Mouse (Mus musculus) hindbrain, embryonic 10.5 days (tissue): ENCODE results near the gene Slc9a7. TPM values are rescaled to one million over a fixed set of nuclear protein-coding genes. Genes with fewer than 3 reads are reported as not detected.

Source experiments
- DNase-seq: peaks from one replicate; pipeline ENCODE4 v3.0.0-alpha.2; 2017; ENCODE audit warnings: low spot score
- H3K27ac ChIP-seq: fragments of 300-500 bp; sonication (generic); 2 replicates; pipeline ENCODE4 v1.5.1; 2016; ENCODE audit warnings: mild to moderate bottlenecking, moderate library complexity
- H3K27me3 ChIP-seq: fragments of 300-500 bp; sonication (generic); 2 replicates; pipeline ENCODE4 v1.6.1; 2016; ENCODE audit warnings: mild to moderate bottlenecking; ENCODE audit not compliant: poor library complexity, insufficient read depth, severe bottlenecking
- H3K36me3 ChIP-seq: fragments of 300-500 bp; sonication (generic); 2 replicates; pipeline ENCODE4 v1.6.1; 2016; ENCODE audit warnings: mild to moderate bottlenecking, moderate library complexity
- H3K4me1 ChIP-seq: fragments of 300-500 bp; sonication (generic); replicated peaks from 2 replicates; pipeline ENCODE4 v1.6.1; 2016; ENCODE audit warnings: mild to moderate bottlenecking
- H3K4me3 ChIP-seq: fragments of 300-500 bp; sonication (generic); 2 replicates; pipeline ENCODE4 v1.5.1; 2016; ENCODE audit warnings: mild to moderate bottlenecking, moderate library complexity
- H3K9me3 ChIP-seq: fragments of 300-500 bp; sonication (generic); 2 replicates; pipeline ENCODE4 v1.6.1; 2016; ENCODE audit warnings: mild to moderate bottlenecking, moderate library complexity
- WGBS: fragments of 180-500 bp; shearing (Covaris S2); methylation state at CpG from one replicate; pipeline ENCODE4 v1.1.7; 2016; 5-methylcytosine and 5-hydroxymethylcytosine counted together
- polyA plus RNA-seq: library from polyadenylated mRNA; unstranded; fragments of >200 nt; fragmentation: Nextera tagmentation; extraction: Ambion mirVana; gene quantifications from 2 replicates; pipeline ENCODE4 v1.2.1, GENCODE M21; 2016

Gene Slc9a7
- polyA plus RNA-seq, 1 experiment from 2014 or later, result 1.0 TPM

DNA sequence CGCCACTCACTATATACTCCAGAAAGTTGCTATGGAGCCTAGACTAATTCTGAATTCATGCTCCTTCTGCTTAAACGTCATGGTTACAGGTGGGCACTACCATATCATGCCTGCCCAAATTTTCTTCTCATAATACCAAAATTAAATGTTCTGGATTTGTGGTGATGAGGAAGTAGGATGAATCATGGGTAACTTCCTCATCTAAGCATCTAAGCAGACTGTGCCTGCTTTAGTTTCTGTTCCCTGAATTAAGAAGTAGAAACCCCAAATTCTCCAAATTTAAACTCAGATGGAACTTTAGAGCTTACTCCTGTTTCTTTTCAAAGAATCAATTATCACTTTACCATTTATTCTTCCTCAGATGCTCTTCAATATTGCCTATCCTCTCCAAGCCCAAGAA is 173.9 kb downstream of the Slc9a7 start:
- 75% methylated on average over 2 of the region's 2 CpGs for WGBS
- Histone ChIP-seq H3K36me3 (no peaks in the 10 kb centered on the region), H3K27ac (no peak overlapping the region), H3K4me1 (no peaks in the 10 kb centered on the region), H3K9me3 (no peaks in the 10 kb centered on the region), H3K4me3 (no peak overlapping the region), H3K27me3 (no peaks in the 10 kb centered on the region)
- DNase-seq, result no peak

DNA sequence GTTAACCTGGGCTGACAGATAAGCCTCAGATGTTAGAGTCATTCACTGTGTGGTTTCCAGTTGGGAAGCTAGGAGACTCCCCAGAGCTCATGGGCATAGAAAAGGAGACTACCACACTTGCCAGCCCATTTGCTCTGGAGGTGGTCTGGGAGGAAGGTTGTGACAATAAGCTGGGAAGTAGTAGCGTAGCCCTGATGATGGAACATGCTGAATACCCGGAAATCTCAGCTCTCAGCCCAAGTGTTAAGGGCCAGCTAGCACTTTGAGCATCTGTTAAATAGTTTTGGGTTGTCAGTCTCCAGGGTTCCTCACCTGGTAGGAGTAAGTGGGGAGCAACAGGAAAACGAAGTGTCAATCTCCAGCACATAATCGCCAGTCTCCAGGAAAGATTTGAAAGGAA is 221.4 kb downstream of the Slc9a7 start:
- H3K27ac ChIP-seq, result no peak overlapping the region
- WGBS, result 47% methylated on average over 4 of the region's 4 CpGs
- H3K4me1 ChIP-seq, result no peaks in the 10 kb centered on the region
- no peak for DNase-seq
- H3K27me3 ChIP-seq, result no peaks in the 10 kb centered on the region
- no peaks in the 10 kb centered on the region for H3K9me3 ChIP-seq
- no peak overlapping the region for H3K4me3 ChIP-seq
- H3K36me3 ChIP-seq, result no peaks in the 10 kb centered on the region

- H3K4me3 ChIP-seq, result no peak overlapping the region
- no peak overlapping the region for H3K27ac ChIP-seq
- H3K36me3 ChIP-seq, result no peaks in the 10 kb centered on the region
- H3K27me3 ChIP-seq, result peaks cover 1% of the 10 kb centered on the region; the same call in 1 of the 2 replicates
- H3K4me1 ChIP-seq, result no peaks in the 10 kb centered on the region
- H3K9me3 ChIP-seq, result no peaks in the 10 kb centered on the region
- DNase-seq, result no peak
These were observed 225.0 kb downstream of the Slc9a7 start for GRCm38 (mm10) chrX:20066636-20067035.

DNA sequence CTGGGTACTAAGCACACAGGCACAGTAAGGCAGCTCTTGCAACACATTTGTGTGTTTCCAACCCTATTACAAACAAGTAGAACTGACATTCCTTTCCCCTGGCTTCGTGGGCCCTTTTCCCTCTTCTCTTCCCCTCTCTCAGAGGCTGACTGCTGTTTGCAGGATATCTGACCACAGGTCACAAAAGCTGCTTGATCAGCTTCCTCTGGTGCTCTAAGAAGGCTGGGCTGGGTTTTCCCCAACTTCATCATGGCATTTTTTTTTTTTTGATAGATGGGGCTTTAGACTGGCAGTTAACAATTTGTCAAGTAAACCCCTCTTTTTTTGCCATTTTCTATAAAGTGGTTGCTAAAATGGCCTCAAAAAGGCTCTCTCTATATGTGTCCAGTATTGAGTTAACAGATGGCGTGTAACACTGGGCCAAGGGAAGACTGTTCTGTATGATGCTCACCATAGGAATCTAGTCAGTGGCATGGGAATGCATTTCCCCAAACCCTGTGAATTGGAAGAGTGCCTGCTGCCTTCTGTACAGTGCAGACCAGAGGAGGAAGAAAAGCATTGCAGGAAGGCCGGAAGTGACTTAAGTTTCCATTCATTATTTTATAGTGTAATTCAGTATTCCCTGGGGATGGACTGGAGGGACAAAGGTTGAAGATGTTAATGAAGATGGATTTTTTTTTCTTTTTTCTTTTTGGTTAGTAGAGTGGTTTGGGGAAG is 229.7 kb downstream of the Slc9a7 start:
- no peaks in the 10 kb centered on the region for H3K36me3 ChIP-seq
- no peak overlapping the region for H3K27ac ChIP-seq
- peaks cover 21% of the 10 kb centered on the region for H3K27me3 ChIP-seq
- WGBS, result 65% methylated on average over 3 of the region's 3 CpGs
- DNase-seq, result no peak
- H3K4me3 ChIP-seq, result no peak overlapping the region
- peaks cover 13% of the 10 kb centered on the region; the same call in 1 of the 2 replicates for H3K9me3 ChIP-seq
- H3K4me1 ChIP-seq, result peaks cover 7% of the 10 kb centered on the region; the same call in 1 of the 2 replicates

- Histone ChIP-seq H3K27ac (peak overlapping the region; percentile 56; the same call in 1 of the 2 replicates), H3K9me3 (peaks cover 13% of the 10 kb centered on the region; the same call in 1 of the 2 replicates), H3K4me3 (peak overlapping the region; percentile 55), H3K4me1 (peaks cover 7% of the 10 kb centered on the region; the same call in 1 of the 2 replicates), H3K27me3 (peaks cover 21% of the 10 kb centered on the region), H3K36me3 (no peaks in the 10 kb centered on the region)
- no peak for DNase-seq
- WGBS, result 23% methylated on average over 47 of the region's 47 CpGs
These were observed 230.8 kb downstream of the Slc9a7 start for GRCm38 (mm10) chrX:20060769-20061315.

DNA sequence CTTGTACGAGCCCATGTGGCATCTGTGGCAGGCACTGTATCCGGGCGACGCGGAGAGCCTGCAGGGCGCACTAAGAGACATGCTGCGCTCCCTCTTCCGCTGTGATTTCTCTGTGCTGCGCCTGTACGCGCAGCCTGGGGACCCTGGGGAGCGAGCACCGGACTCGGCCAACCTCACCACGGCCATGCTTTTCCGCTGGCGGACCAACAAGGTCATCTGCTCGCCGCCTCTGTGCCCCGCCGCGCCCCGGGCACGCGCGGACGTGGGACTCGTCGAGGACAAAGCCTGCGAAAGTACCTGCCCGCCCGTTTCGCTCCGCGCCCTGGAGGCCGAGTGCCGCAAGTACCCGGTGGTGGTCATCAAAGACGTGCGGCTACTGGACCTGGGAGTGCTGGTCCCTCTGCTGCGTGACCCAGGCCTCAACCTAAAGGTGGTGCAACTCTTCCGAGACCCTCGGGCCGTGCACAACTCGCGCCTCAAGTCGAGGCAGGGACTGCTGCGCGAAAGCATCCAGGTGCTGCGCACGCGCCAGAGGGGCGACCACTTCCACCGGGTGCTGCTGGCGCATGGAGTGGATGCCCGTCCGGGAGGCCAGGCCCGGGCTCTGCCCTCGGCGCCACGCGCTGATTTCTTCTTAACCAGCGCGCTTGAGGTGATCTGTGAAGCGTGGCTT is 231.4 kb downstream of the Slc9a7 start:
- Histone ChIP-seq H3K4me3 (peak overlapping the region; percentile 55), H3K27ac (peak overlapping the region; percentile 56; the same call in 1 of the 2 replicates), H3K36me3 (no peaks in the 10 kb centered on the region), H3K9me3 (peaks cover 13% of the 10 kb centered on the region; the same call in 1 of the 2 replicates), H3K27me3 (peaks cover 21% of the 10 kb centered on the region), H3K4me1 (peaks cover 7% of the 10 kb centered on the region; the same call in 1 of the 2 replicates)
- peak; percentile 30 for DNase-seq
- WGBS, result 18% methylated on average over 65 of the region's 65 CpGs

DNA sequence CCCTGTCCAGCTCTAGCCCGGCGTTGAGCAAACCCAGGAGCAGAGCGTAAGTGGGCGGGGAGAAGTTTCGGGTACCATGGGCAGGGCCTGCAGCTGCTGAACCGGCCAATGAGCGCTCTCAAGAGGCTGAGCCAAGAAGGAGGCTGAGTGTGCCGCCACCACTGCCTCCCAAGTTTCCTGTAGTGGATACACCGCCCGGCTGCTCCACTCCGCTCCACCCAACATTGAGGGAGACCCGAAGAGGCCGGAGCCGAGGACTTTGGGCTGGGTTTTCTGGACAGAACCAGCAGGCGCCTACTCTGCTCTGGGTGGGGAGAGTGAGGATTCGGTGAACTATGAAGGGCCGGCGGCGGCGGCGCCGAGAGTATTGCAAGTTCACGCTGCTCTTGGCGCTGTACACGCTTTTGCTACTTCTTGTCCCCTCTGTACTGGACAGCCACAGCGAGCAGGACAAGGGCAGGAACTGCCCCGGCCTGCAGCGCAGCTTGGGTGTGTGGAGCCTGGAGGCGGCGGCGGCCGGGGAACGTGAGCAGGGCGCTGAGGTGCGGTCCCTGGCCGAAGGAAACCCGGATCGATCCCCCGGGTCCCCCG is 232.1 kb downstream of the Slc9a7 start, which contains the start of gene Chst7:
Gene Chst7, plus strand, starts transcription at position 180 of the 591 bp plus-strand sequence.
- WGBS, result 18% methylated on average over 40 of the region's 40 CpGs
- Histone ChIP-seq H3K4me3 (peak within 1 kb of the TSS; percentile 55), H3K27ac (peak within 1 kb of the TSS; percentile 56; the same call in 1 of the 2 replicates)

More for the DNA sequence above, 232.1 kb downstream of the Slc9a7 start, which contains the start of gene Chst7:
- peaks cover 21% of the 10 kb centered on the region for H3K27me3 ChIP-seq
- H3K36me3 ChIP-seq, result no peaks in the 10 kb centered on the region
- peak; percentile 73 for DNase-seq
- H3K9me3 ChIP-seq, result peaks cover 13% of the 10 kb centered on the region; the same call in 1 of the 2 replicates
- peaks cover 7% of the 10 kb centered on the region; the same call in 1 of the 2 replicates for H3K4me1 ChIP-seq

Other genes with a start within 250 kb of the Slc9a7 start
- gene Chst7, start 232.2 kb downstream of the Slc9a7 start, polyA plus RNA-seq, result 2.8 and 4.0 TPM in 2 replicates
- gene Rp2, start 72.7 kb upstream of the Slc9a7 start, polyA plus RNA-seq, result 14.6 and 19.0 TPM in 2 replicates
- gene Jade3, start 133.9 kb upstream of the Slc9a7 start, polyA plus RNA-seq, result 7.8 and 10.1 TPM in 2 replicates